Mouse (Mus musculus) embryonic fibroblast, embryonic 13.5 days (primary cell): Measurements from ENCODE around the gene Zdhhc9.

Experiments
- CTCF ChIP-seq: IDR thresholded peaks from 2 replicates; pipeline ENCODE4 v1.5.1; 2011; ENCODE audit warnings: mild to moderate bottlenecking, control low read depth, low read length, moderate library complexity, borderline replicate concordance; ENCODE audit not compliant: insufficient read depth
- POLR2A ChIP-seq: IDR thresholded peaks from 2 replicates; pipeline ENCODE4 v1.6.1; 2011; ENCODE audit warnings: low read depth, mild to moderate bottlenecking, control low read depth, low read length, moderate library complexity

GRCm38 (mm10) chrX:48138539-48139275, 70.0 kb downstream of the Zdhhc9 start:
- TF ChIP-seq CTCF (no peak), POLR2A (no peak)
